Mouse (Mus musculus) yolk sac, embryonic 10.5 days (tissue): ENCODE results near the gene Pde9a.
A peak's percentile ranks its signal among the peaks of the same experiment; 100 is the strongest.

Source experiments
- DNase-seq: peaks from one replicate; pipeline ENCODE4 v3.0.0-alpha.2; 2017; ENCODE audit warnings: low spot score

Pde9a gene

GRCm38 (mm10) chr17:31433978-31434797, 48.2 kb downstream of the Pde9a start:
- peak; percentile 39 for DNase-seq

GRCm38 (mm10) chr17:31434825-31435325, 48.9 kb downstream of the Pde9a start:
- peak; percentile 38 for DNase-seq

GRCm38 (mm10) chr17:31435934-31436813, 50.2 kb downstream of the Pde9a start:
- no peak for DNase-seq

- DNase-seq, result no peak
These were observed 50.9 kb downstream of the Pde9a start for GRCm38 (mm10) chr17:31436814-31437406.

- DNase-seq, result no peak
These were observed 51.5 kb downstream of the Pde9a start for GRCm38 (mm10) chr17:31437482-31437881.

GRCm38 (mm10) chr17:31439978-31440377, 54.0 kb downstream of the Pde9a start:
- no peak for DNase-seq

- DNase-seq, result no peak
These were observed 56.5 kb downstream of the Pde9a start for GRCm38 (mm10) chr17:31442513-31442912.

GRCm38 (mm10) chr17:31444251-31444650, 58.2 kb downstream of the Pde9a start:
- no peak for DNase-seq

- DNase-seq, result peak; percentile 93
These were observed 59.2 kb downstream of the Pde9a start for GRCm38 (mm10) chr17:31445061-31445731.

- no peak for DNase-seq
These were observed 61.8 kb downstream of the Pde9a start for GRCm38 (mm10) chr17:31447766-31448165.

GRCm38 (mm10) chr17:31448519-31448918, 62.5 kb downstream of the Pde9a start:
- DNase-seq, result no peak

- DNase-seq, result no peak
These were observed 64.2 kb downstream of the Pde9a start for GRCm38 (mm10) chr17:31450206-31450605.

GRCm38 (mm10) chr17:31451179-31451708, 65.2 kb downstream of the Pde9a start:
- DNase-seq, result no peak

GRCm38 (mm10) chr17:31452816-31453215, 66.8 kb downstream of the Pde9a start:
- no peak for DNase-seq

- DNase-seq, result no peak
These were observed 67.5 kb downstream of the Pde9a start for GRCm38 (mm10) chr17:31453476-31453875.

- DNase-seq, result no peak
These were observed 68.0 kb downstream of the Pde9a start for GRCm38 (mm10) chr17:31454056-31454455.

GRCm38 (mm10) chr17:31456723-31457567, 70.9 kb downstream of the Pde9a start:
- no peak for DNase-seq

GRCm38 (mm10) chr17:31460416-31460815, 74.4 kb downstream of the Pde9a start:
- DNase-seq, result no peak

- no peak for DNase-seq
These were observed 76.5 kb downstream of the Pde9a start for GRCm38 (mm10) chr17:31462506-31462905.

- no peak for DNase-seq
These were observed 80.8 kb downstream of the Pde9a start for GRCm38 (mm10) chr17:31466854-31467253.

- peak; percentile 62 for DNase-seq
These were observed 82.5 kb downstream of the Pde9a start for GRCm38 (mm10) chr17:31468496-31468895.
